Mouse (Mus musculus) embryonic fibroblast, embryonic 13.5 days (primary cell): ENCODE results near the gene P2ry10. TPM values are rescaled to one million over a fixed set of nuclear protein-coding genes. Genes with fewer than 3 reads are reported as not detected.
"Not testable (repeated sequence)": the region's sequence is repeated elsewhere in the genome, so short reads cannot be mapped to it uniquely, and the experiment has no call there.

ENCODE experiments used
- H3K27ac ChIP-seq: 2 replicates; pipeline ENCODE4 v1.5.1; 2012; ENCODE audit warnings: low read length, control low read depth, inconsistent platforms; ENCODE audit not compliant: insufficient read depth
- H3K4me1 ChIP-seq: 2 replicates; pipeline ENCODE4 v1.6.1; 2011; ENCODE audit warnings: low read length; ENCODE audit not compliant: control insufficient read depth, insufficient read depth
- H3K4me3 ChIP-seq: 2 replicates; pipeline ENCODE4 v1.5.1; 2011; ENCODE audit warnings: mild to moderate bottlenecking, control low read depth, low read length; ENCODE audit not compliant: insufficient read depth
- CTCF ChIP-seq: IDR thresholded peaks from 2 replicates; pipeline ENCODE4 v1.5.1; 2011; ENCODE audit warnings: mild to moderate bottlenecking, control low read depth, low read length, moderate library complexity, borderline replicate concordance; ENCODE audit not compliant: insufficient read depth
- POLR2A ChIP-seq: IDR thresholded peaks from 2 replicates; pipeline ENCODE4 v1.6.1; 2011; ENCODE audit warnings: low read depth, mild to moderate bottlenecking, control low read depth, low read length, moderate library complexity
- polyA plus RNA-seq: library from polyadenylated mRNA; stranded (reverse); fragments of >200 nt; gene quantifications from 2 replicates; pipeline ENCODE4 v1.2.4, GENCODE M21; 2011; ENCODE audit warnings: low read depth; ENCODE audit not compliant: missing spikeins, insufficient read length

Gene P2ry10
- 0.21 TPM in 1 of 2 replicates, not detected in the other for polyA plus RNA-seq

DNA sequence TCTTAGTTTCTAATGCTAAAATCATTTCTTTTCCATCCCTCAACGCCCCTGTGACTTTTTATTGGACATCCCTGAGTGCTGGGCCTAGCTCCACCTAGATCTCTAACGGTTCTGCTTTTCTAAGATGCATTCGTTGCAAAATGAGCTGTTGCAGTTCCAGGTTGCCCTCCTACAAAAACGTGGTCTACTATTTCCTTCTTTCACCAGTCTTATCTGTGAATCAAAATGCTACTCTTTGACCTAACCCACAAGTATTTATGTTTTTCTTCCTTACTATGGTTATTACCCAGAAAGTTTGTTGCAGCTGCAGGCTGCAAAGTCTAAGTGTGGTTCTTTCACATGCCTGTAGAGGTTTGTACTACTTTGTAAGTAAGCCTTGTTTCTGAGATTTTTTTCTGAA is at the start of gene P2ry10:
Gene P2ry10 (plus strand): TSS at position 316 of the 400 bp plus-strand sequence.
- TF ChIP-seq POLR2A = no peak
- no peak for TF ChIP-seq CTCF
- Histone ChIP-seq H3K4me1 (no peaks in the 10 kb centered on the region), H3K4me3 (no peak within 1 kb of the TSS), H3K27ac (no peak within 1 kb of the TSS)

DNA sequence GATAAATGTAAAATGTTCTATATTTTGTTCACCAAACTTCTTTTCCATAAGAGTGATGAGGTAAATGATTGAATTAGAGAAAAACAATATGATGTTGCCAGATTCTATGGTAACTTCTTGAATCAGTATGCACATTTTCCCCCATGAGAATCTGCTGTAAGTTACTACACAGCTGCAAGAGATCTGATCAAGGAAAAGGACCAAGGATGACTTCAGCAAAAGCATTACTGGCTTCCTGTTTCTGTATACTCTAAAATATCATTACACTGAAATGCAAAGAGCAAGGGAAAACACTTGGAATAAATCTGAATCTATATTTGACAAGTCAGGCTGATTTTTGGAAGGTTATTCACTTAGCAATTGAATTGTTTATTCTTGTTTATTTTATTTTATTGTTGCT is 49.1 kb upstream of the P2ry10 start:
- Histone ChIP-seq H3K27ac (no peak overlapping the region), H3K4me3 (no peak overlapping the region), H3K4me1 (no peaks in the 10 kb centered on the region)
- no peak for TF ChIP-seq CTCF
- no peak for TF ChIP-seq POLR2A

DNA sequence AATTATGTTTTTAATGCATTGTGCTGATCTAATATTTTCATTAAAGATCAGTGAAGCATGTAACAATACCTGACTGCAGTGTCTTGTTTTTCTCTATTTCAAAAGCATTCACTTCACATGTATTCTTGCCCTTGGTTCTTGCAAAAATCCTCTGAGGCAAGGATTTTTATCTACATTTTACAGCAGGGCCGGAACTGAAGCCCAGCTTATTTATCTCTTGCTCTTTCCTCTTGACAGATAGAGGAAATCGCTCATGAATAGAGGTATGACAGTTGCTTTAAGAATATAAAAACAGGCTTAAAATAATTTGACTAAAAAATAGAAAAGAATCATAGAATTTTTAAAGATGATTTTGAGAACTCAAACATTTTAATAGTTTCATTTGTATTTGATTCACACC is 48.7 kb upstream of the P2ry10 start:
- no peak for TF ChIP-seq CTCF
- TF ChIP-seq POLR2A = no peak
- Histone ChIP-seq H3K27ac (no peak overlapping the region), H3K4me3 (no peak overlapping the region), H3K4me1 (no peaks in the 10 kb centered on the region)

DNA sequence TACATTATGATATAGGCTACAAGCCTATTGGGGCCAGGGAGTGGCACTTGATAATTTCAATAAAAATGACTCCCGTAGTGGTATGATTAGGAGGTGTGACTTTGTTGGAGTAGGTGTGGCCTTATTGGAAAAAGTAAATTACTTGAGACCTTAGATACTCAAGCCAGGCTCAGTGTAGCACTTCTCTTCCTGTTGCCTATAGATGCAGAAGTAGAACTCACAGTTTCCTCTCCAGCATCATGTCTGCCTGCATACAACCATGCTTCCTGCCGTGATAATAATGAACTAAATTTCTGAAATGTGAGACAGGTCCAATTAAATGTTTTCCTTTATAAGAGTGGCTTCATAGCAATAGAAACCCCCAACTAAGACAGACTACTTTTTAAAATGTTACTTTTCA is 45.9 kb upstream of the P2ry10 start:
- TF ChIP-seq POLR2A = no peak
- TF ChIP-seq CTCF = no peak
- H3K4me3 ChIP-seq = no peak overlapping the region
- no peaks in the 10 kb centered on the region for H3K4me1 ChIP-seq
- no peak overlapping the region for H3K27ac ChIP-seq

DNA sequence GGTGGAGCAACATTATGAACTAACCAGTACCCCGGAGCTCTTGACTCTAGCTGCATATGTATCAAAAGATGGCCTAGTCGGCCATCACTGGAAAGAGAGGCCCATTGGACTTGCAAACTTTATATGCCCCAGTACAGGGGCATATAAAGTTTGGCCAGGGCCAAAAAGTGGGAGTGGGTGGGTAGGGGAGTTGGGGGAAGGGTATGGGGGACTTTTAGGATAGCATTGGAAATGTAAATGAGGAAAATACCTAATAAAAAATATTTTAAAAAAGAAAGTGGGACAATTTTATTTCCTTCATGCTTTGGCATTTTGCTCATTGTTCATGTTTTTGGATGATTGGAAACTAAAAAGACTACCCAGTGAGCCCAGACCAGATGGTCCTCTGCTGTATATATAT is 4.9 kb upstream of the P2ry10 start:
- H3K27ac ChIP-seq, H3K4me3 ChIP-seq, H3K4me1 ChIP-seq: not testable (repeated sequence)

DNA sequence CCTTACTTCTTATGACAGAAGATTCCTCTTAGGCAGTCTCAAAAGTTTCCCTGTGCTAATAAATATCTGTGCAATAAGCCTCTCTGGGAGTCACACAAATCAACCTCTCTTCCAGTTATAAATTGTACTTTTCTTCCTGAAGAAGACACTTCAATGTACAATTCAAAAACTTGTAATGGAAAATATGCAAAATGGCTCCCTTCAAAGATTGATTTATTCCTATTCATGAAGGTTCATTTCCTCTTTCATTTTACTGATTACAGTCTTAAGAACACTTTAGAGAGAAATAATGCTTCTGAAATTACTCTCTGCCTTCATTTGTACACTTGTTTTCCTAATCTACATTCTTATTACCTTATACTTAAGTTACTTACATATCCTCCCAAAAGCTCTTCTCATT is 4.0 kb upstream of the P2ry10 start:
- TF ChIP-seq POLR2A (no peak), CTCF (no peak)
- no peak overlapping the region for H3K27ac ChIP-seq
- H3K4me1 ChIP-seq = no peaks in the 10 kb centered on the region
- H3K4me3 ChIP-seq = no peak overlapping the region

DNA sequence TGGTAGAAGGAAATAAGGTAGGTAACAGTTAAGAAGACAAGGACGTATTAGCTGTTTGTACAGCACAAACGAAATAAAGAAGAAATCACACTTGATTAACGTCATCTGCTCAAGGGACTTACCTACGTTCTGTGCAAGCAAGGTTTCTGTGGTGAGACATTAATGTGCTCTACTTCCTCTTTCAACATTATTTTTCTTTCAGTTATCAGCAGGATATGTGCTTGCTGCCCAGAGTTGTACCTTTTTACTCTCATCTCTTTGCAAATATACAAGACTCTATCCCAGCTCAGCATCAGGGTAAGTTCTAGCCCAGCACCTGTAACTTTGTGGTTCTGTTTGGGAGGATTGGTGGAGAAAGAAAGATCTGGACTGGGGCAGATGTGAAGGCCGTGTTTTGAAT is 839 bp downstream of the P2ry10 start:
- Histone ChIP-seq H3K27ac (no peak overlapping the region), H3K4me3 (no peak overlapping the region), H3K4me1 (no peaks in the 10 kb centered on the region)
- TF ChIP-seq CTCF (no peak), POLR2A (no peak)

DNA sequence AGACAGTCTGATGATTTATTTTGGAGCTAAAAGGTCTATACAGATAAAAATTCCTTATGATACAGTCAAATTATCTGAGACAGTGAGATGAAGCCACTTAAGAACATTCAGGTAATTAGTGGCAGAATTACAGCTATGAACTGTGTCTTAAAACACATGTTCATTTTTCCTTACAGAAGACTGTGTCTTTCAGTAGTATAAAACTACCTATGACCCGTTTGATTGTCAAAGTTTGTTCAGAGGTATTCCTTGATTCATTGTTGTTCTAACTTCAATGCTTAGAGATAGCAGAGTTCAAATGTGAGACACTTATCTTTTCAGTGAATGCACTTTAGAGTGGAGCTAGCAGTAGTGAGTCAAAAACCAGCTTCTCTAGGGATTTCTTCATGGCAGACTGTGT is 1.6 kb downstream of the P2ry10 start:
- Histone ChIP-seq H3K4me3 (no peak overlapping the region), H3K27ac (no peak overlapping the region), H3K4me1 (no peaks in the 10 kb centered on the region)
- TF ChIP-seq POLR2A (no peak), CTCF (no peak)

DNA sequence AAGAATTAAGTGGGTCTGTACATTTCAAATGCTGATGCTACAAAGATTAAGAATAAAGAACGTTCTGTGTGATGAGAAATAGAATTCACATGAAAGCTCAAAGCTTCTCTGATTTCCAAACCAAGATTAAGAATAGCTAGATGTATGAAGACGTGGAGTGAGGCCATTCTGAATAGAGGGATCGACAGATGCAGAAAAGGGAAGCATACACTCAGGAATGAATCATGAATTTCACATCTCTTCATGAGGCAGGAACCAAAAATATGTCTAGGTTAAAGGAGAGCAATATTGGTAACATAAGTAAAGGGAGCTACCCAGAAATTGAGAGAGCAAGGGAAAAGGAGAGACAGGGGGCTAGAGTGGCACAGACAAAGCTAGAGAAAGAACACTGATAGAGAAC is 7.3 kb downstream of the P2ry10 start:
- H3K27ac ChIP-seq = no peak overlapping the region
- no peak overlapping the region for H3K4me3 ChIP-seq
- TF ChIP-seq POLR2A (no peak), CTCF (no peak)
- no peaks in the 10 kb centered on the region for H3K4me1 ChIP-seq

DNA sequence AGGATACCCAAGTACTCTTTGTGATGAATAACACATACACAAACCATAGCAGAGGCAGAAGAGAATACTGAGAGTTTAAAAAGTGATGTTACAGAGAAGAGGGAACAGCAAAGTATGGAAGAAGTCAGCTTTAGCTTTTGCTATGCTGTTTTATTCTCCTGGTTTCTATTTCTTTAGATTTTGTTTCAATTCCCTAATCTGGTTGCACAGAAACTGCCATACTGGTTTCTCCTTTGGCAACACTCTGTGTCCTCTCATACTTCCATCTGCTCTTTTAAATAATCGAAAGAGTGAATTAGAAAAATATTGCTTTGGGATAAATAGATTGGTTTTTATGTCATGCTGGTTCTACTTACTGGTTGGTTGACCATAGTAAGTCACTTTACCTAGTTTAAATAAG is 28.0 kb downstream of the P2ry10 start:
- no peak for TF ChIP-seq CTCF
- Histone ChIP-seq H3K4me1 (no peaks in the 10 kb centered on the region), H3K4me3 (no peak overlapping the region), H3K27ac (peak overlapping the region; percentile 92)

DNA sequence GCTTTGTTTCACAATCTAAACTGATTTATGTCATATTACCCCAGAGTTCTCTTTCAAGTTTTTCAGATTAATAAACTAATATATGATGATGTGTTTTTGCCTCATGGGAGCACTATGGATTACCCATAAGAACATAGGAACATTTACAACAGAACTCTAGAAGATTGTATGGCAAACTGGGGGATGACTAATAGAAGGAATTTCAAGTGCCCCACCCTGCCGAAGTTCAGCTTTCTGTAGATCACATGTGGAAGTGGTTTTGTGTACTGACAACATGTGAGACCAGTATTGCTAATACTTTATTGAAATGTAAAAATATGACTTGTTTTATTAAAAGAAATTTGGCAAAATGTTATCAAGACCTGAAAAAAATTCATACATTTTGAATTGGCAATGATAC is 28.7 kb downstream of the P2ry10 start:
- no peak overlapping the region for H3K4me3 ChIP-seq
- H3K27ac ChIP-seq = no peak overlapping the region
- H3K4me1 ChIP-seq = no peaks in the 10 kb centered on the region
- TF ChIP-seq POLR2A (no peak), CTCF (no peak)
